Mouse (Mus musculus) thymus, postnatal 10 days (tissue): ENCODE measurements around the gene Tm9sf1.
A peak's percentile ranks its signal among the peaks of the same experiment; 100 is the strongest.

Source experiments
- DNase-seq, 2 experiments: peaks; one replicate each; pipeline ENCODE4 v3.0.0; 2021; ENCODE audit warnings: low spot score in 2 of 2

The Tm9sf1 gene

DNA sequence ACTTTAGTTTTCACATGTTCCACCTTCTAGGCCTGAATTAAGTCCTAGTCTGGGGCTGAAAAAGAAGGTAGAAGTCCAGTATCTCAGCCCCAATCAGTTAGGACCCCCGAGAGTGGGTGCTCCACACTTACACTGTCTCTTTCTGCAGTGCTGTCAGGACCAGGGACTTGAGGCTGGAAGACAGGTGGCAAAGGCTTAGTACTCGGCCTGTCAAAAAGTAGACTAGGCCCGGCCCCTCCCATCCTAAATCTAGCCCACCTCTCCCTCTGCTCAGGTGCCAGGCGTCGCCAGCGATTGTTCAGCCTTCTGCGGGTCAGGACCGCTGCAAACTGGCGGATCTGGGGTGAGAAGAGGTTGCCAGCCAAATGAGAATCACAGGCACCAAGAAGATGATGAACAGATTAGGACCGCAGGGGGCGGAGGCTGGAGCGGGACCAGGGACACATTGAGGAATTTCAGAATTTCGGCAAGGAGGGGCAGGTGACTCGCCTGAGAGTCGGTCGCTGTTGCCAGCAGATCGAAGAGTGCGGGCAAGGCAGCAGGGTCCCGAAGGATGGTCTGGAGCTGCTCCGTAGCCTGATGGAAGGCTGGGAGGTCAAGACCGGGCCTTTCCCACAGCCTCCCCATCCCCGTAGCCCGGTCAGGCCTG, 8.6 kb downstream of the Tm9sf1 start:
- DNase-seq = no peak

DNA sequence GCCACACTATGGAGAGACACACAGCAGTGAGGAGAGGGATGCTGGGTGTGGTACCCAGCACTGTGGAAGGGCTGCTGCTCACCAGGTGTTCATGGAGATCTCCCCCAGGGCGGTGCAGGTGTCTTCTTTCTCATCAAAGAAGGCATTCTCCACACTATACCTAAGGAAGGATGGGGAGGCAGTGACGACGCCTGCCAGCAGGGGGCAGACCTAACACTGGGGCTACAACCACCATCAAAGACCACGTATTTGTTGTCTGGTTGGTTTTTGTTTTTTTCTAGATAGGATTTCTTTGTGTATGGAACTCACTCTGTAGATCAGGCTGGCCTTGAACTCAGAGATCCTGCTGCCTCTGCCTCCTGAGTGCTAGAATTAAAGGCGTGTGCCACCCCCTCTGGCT, 14.3 kb downstream of the Tm9sf1 start:
- DNase-seq = peak; percentile 65 to 87

DNA sequence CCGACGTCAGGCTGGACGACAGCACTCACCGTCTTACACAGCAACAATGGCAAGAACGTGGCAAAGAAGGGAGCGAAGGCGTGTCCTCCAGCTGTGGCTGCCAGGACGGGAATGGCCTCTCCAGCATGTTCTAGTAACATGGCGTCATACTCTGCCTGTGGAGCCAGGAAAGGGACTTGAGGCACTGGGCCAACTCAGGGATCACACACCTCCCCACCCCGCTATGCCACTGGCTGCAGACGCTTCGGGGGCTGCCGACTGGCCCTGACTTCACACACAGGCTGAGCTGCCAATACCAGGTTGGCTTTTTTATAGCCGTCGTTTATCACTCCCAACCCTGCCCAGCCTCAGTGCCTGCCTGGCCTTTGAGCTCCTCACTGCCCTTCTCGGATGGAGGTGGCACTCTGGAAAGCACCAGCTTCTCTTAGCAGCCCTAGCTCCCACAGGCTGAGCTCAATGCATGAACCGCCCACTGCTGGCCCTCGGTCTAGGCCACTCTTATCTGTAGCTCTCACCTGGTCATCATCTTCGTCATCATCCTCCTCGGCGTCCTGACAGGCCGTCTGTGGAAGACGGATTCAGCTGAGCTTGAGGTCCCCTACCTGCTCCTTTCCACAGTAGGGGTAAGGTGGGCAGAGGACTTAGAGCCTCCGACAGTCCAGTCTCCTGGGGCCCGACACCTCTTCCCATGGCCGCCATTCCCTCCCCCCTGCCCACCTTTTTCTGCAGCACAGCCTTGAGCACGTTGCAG, 15.4 kb downstream of the Tm9sf1 start:
- no peak for DNase-seq

DNA sequence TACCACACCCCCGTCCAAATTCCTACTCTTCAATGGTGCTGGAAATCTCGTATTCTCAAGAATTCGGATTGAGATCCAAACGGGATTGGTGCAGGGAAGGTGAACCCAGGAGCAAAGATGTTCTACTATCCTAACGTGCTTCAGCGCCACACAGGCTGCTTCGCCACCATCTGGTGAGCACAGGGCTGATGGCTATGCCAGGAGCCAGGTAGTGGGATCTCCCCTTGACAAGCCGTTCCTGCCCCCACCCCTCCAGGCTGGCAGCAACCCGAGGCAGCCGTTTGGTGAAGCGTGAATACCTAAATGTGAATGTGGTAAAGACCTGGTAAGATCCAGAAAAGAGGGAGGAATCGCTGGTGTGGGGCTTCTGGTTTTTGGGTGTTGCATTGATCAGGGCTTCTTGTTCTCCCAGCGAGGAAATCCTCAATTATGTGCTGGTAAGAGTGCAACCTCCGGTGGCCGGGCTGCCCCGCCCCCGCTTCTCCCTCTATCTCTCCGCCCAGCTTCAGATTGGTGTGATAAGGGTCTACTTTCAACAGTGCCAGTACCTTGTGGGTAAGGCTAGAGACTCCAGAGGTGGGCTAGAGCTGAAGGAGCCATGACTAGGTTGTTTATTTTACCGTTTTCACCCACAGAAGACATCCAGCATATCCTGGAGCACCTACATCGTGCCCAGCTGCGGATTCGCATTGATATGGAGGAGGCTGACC, 25.0 kb downstream of the Tm9sf1 start:
- DNase-seq = no peak

DNA sequence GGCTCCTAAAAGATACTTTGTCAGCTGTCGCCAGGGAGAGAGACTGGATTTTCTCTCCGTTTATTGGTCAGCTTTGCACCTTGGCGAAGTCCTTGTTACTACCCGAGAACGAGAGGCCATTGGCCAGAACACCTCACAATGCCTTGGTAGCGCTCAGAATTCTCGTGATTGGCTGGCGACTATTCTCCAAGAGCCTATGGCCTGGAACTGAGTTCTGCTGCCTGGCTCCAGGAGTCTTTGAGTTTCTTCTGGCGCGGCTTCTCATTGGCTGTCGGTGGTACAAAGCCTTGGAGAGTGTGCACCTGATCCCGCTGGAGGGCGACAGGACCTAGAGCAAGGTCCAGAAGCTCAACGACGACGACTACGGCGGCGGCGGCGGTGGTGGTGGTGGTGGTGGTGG, 25.8 kb downstream of the Tm9sf1 start, which contains the start of gene Rec8:
Gene Rec8 (plus strand): TSS at position 216 of the 400 bp plus-strand sequence.
- no peak for DNase-seq

DNA sequence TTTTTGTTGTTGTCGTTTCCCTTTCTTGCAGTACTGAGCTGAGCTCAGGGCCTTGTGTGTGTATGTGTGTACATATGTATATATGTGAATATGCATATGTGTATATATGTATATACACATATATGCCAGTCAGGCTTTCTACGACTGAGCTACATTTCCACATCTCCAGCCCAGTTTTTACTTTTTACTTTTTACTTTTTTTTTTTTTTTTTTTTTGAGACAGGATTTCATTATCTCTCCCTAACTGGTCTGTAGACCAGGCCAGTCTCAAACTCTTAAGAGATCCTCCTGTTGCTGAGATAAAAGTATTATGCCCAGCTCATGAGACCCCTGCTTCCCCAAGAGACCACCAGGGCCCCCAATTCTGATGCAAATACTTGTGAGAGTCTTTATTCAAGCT, 26.8 kb downstream of the Tm9sf1 start:
- no peak for DNase-seq

DNA sequence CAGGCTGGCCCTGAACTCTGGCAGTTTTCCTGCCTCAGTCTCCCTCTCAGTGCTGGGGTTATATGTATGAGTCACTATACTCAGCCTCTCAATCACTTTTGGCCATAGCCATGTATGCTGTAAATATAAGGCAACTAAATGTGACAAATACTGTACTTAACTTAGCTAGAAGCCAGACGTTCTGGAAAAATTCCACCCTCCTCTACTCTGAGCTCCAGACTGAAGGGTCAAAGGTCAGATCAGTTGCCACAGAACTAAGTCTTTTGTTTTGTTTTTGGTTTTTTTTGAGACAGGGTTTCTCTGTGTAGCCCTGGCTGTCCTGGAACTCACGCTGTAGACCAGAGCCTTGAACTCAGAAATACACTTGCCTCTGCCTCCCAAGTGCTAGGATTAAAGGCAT, 27.7 kb downstream of the Tm9sf1 start:
- no peak for DNase-seq

DNA sequence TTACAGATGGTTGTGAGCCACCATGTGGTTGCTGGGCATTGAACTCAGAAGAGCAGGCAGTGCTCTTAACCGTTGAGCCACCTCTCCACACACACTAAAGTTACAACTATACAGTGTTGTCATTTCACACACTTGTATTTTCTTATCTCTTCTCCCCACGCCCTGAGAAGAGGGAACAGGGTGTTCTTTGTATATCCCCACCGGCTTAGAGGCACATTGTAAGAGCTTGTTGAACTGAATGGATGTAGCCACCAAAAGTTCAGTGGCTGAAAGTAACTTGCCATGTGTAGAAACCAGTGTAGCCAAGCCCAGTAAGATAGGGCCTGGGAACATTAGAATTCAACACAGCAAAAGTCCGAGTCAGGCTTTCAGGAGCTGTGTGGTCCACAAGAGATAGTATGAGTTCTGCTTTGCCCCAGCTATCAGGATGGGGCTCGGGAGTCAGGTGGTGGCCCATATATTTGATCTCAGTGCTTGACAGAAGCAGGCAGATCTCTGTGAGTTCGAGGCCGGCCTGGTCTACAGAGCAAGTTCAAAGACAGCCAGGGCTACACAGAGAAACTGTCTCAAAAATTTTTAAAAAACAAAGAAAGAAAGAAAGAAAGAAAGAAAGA, 28.9 kb downstream of the Tm9sf1 start:
- no peak for DNase-seq

DNA sequence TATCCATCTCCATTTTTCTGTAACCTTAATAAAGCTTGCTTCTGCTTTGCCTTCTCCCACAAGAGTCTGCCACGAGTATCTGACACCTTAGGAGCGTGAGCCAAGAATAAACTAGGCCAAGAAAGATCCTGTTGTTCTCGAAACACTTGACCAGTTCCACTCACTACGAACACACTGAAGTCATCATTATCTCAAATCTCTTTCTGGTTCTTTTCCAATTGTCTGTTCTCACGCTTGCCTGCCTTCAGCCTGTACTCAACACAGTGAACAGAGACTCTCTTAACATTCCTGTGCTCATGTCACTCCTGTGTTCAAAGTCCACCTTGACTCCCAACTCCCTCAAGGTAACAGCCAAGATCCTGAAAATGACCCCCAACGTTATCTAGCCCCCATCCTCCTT, 30.3 kb downstream of the Tm9sf1 start:
- DNase-seq = no peak

DNA sequence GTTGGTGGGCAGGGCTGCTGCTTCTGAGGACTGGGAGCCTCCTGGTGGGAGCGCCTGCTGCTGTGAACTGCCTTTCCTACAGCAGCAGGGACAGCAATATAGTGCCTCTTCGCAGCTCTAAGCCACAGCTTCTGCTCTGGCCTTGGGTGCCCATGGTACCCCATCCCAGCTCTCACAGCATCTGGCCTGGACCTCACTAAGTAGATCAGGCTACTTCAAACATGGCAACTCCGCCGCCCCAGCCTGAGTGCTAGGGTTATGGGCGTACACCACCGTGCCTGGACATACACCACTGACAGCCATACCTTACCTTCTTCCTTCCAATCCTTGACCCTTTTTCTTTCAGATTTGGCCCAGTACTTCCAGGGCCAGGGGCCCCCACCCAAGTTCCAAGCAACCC, 35.3 kb downstream of the Tm9sf1 start:
- DNase-seq = no peak

DNA sequence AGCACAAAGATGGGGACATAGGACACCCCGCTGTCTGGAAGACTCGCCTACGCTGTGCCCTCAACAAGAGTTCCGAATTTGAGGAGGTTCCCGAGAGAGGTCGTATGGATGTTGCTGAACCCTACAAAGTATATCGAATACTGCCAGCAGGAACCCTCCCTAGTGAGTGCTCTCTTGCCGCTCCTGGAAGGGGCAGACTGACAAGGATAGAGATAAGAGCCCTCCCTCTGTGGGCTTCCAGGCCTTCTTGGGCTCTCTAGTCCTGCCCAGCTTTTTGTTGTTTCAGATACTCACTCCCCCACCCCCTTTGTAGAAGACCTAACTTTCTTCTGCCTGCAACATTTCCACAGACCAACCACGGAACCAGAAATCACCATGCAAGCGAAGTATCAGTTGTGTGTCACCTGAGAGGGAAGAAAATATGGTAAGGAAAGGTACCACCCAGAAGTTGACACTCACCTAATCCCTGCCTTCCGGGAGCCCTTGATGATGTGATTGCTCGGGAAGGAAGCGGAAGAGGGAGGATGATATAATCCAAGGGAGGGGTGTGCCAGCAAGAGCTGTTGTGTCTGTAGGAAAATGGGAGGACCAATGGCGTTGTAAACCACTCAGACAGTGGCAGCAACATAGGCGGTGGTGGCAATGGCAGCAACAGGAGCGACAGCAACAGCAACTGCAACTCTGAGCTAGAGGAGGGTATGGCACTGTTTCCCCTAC, 37.7 kb downstream of the Tm9sf1 start:
- DNase-seq = no peak

DNA sequence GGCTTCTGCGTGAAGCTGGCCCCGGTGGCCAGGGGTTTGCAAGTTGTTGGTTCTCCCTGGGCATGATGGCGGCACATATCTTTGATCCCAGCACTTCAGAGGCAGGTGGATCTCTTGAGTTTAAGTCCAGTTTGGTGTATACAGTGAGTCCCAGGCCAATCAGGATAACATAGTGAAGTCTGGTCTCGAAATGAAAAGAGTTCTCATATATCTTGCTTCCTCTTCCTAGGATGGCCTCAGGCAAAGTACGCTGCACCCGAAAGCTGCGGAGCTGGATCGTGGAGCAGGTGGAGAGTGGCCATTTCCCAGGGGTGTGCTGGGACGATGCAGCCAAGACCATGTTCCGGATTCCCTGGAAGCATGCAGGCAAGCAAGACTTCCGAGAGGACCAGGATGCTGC, 38.8 kb downstream of the Tm9sf1 start:
- no peak for DNase-seq

DNA sequence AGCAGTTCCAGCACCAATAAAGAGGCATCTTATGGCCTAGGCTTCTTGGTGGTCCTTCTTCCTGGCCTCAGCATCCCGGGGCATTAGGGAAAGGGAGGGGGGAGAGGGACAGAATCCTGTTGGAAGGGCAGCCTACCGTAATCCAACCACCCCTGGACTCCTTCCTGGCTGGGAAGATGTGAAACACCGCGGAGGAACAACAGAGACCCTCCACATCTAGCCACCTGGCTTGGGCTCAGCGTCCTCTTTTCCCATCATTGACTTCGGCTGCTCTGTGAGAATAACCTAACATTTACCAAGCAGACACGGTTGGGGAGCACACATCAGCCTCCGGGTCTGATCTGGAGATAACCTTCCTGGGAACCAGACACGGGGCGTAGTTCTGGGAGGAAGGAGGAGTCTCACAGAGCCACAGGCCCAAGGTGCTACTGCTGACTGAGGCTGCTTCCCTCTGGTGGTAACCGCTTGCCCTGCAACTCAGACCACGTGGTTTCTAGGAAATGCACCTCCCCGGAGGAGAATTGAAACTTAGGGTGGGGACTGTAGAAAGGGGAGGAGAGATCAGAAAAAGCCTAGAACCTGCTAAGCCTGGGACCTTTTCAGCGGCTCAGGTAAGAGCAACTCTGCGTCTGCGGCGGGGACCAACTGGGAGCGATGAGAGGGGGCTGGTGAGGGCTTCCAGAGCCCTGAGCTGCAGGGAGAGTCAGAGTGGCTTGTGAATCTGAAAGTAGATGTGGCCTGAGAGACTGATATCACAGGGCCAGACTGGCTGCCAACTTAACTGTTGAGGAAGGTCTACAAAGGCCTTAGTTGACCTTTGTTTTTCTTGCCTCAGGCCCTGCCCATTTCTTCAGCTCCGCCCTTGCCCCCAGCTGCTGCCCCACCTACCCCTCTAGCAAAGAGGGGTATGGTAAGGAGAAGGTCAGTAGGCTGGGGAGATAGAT, 39.7 kb downstream of the Tm9sf1 start:
- peak; percentile 90 for DNase-seq

DNA sequence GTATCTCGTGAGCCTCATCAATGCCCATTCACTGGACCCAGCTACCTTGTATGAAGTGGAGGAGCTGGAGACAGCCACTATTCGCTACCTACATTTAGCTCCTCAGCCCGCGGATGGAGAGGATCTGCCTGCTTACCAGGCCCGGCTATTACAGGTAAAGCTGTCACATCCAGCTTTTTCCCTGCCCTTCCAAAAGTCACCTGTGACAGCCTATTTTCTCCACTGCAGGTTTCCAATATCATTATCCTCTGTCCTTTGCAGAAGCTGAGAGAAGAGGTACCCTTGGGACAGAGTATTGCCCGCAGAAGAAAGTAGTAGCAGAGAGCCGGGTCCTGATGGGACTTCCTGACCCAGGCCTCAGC, 40.4 kb downstream of the Tm9sf1 start, which contains the start of gene Irf9:
Gene Irf9 (plus strand): TSS at position 301 of the 362 bp plus-strand sequence.
- no peak for DNase-seq

DNA sequence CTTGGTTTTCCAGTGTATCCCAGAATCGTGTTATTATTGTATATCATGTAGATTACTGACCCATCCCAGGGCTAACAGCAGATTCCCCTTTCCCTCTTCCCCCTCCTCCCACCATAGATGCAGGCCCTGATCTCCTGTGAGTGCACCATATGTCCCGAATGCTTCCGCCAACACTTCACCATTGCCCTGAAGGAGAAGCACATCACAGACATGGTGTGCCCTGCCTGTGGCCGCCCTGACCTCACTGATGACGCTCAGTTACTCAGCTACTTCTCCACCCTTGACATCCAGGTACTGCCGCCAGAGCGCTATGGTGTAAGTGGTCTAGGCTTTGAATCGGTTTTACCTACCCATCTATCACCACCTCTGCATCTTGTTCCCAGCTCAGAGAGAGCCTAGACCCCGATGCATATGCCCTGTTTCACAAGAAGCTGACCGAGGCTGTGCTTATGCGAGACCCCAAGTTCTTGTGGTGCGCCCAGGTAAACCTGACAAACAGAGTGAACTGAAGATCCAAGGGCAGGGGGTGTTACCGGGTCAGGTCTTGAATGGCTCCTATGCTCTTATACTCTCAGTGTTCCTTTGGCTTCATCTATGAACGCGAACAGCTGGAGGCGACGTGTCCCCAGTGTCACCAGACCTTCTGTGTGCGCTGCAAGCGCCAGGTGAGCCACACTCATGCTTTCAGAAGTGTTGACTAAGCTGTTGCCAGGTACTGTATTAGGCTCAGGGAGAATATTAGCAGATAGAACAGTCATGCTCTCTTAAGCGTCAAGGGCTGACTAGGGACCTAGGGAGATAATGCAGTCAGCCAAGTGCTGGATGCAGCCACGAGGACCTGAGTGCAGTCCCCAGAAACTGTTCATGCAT, 44.9 kb downstream of the Tm9sf1 start:
- no peak for DNase-seq

DNA sequence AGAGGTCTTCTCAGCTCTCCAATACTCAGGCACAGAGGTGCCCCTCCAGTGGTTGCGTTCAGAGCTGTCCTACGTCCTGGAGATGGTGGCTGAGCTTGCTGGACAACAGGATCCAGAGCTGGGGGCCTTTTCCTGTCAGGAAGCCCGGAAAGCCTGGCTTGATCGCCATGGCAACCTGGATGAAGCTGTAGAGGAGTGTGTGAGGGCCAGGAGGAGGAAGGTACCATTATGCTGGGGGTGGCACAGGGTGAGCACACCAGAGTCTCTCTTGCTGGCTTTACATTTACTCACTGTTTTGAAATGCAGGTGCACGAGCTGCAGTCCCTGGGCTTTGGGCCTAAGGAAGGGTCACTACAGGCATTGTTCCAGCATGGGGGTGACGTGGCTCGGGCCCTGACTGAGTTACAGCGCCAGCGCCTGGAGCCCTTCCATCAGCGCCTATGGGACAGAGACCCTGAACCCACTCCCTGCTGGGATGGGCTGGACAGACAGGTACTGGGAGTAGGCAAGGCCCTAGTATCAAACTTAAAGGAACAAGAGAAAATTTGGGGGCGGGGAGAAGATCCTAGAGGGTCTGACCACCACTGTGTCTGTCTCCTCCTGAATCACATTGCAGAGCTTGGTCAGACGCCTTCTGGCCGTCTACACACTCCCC, 47.4 kb downstream of the Tm9sf1 start:
- DNase-seq = no peak

DNA sequence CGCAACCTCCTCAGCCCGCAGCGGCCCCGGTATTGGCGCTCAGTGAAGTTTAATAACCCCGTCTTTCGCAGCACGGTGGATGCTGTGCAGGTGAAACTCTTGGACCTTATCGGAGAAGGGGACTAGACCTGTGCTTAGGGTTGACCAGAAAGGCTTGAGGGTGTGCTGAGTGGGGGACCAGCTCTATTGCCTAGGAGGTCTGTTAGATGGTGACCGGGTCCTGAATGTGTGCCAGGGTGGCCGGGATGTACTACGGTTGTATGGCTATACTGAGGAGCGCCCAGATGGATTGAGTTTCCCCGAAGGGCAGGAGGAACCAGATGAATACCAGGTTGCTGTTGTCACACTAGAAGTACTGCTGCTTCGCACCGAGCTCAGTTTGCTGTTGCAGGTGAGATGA, 51.4 kb downstream of the Tm9sf1 start:
- no peak for DNase-seq

DNA sequence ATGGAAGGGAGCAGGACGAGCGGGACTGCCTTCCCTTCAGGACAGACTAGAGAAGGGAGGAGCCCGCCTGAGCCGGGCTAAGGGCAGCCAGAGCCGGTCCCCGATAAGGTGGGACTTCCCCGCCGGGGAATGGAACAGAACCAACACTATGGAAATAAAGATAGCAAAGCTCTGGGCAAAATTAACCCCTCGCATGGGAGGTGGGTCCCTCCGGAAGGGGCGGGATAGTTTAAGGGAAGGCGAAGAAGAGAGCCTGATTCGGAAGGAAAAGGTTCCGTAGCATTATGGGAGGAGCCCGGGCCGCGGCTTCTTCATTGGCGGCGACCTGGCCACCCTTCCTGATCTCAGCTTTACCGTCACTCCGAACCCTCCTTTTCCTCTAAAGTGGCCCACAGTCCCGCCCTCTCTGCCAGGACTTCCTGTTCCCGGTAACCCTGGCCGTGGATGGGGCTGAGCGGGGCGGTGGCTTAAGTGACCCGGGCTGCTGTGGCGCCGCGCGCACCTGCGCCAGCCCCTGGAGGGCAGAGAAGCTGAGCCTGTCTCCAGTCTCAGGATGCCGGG, 52.2 kb downstream of the Tm9sf1 start, which contains the start of gene Rnf31:
Gene Rnf31 (plus strand): TSS at position 378 of the 561 bp plus-strand sequence.
- DNase-seq = peak; percentile 75 to 80
